Mouse (Mus musculus) heart, postnatal 0 days (tissue): ENCODE measurements around the gene Gmds. TPM values are rescaled to one million over a fixed set of nuclear protein-coding genes. Genes with fewer than 3 reads are reported as not detected.

ENCODE experiments used
- ATAC-seq: fragments of 200-750 bp; cut with Nextera tagmentation; 2 replicates; pipeline ENCODE4 v1.8.0; 2017; ENCODE audit warnings: low read depth, moderate number of reproducible peaks, moderate library complexity; ENCODE audit not compliant: insufficient read depth
- DNase-seq: peaks from one replicate; pipeline ENCODE4 v3.0.0-alpha.2; 2016; ENCODE audit warnings: low spot score
- H3K27ac ChIP-seq: fragments of 300-500 bp; sonication (generic); 2 replicates; pipeline ENCODE4 v1.5.1; 2014; ENCODE audit warnings: low read depth, mild to moderate bottlenecking
- H3K27me3 ChIP-seq: fragments of 300-500 bp; sonication (generic); 2 replicates; pipeline ENCODE4 v1.6.1; 2014; ENCODE audit warnings: low read length, mixed read lengths; ENCODE audit not compliant: control insufficient read depth, insufficient read depth
- H3K36me3 ChIP-seq: fragments of 300-500 bp; sonication (generic); replicated peaks from 2 replicates; pipeline ENCODE4 v1.6.1; 2014; ENCODE audit warnings: low read length, mixed read lengths; ENCODE audit not compliant: control insufficient read depth, insufficient read depth
- H3K4me1 ChIP-seq: fragments of 300-500 bp; sonication (generic); 2 replicates; pipeline ENCODE4 v1.6.1; 2014; ENCODE audit warnings: antibody characterized with exemption; ENCODE audit not compliant: control insufficient read depth, insufficient read depth
- H3K4me2 ChIP-seq: fragments of 300-500 bp; sonication (generic); 2 replicates; pipeline ENCODE4 v1.6.1; 2014; ENCODE audit warnings: low read depth, mild to moderate bottlenecking, low read length, moderate library complexity
- H3K4me3 ChIP-seq: fragments of 300-500 bp; sonication (generic); 2 replicates; pipeline ENCODE4 v1.5.1; 2014; ENCODE audit warnings: low read depth, low read length
- H3K9ac ChIP-seq: fragments of 300-500 bp; sonication (generic); replicated peaks from 2 replicates; pipeline ENCODE4 v1.6.1; 2014; ENCODE audit warnings: low read depth, low read length, mixed read lengths
- H3K9me3 ChIP-seq: fragments of 300-500 bp; sonication (generic); replicated peaks from 2 replicates; pipeline ENCODE4 v1.6.1; 2016; ENCODE audit warnings: low read length; ENCODE audit not compliant: control insufficient read depth
- CTCF ChIP-seq: IDR thresholded peaks from 2 replicates; pipeline ENCODE4 v1.5.1; 2016; ENCODE audit warnings: antibody characterized with exemption, control low read depth, low read depth
- EP300 ChIP-seq: IDR thresholded peaks from 2 replicates; pipeline ENCODE4 v1.6.1; 2016; ENCODE audit warnings: antibody characterized with exemption, low read depth
- WGBS: fragments of 180-500 bp; shearing (Covaris S2); extraction: QIAGEN DNeasy Blood & Tissue Kit; methylation state at CpG from one replicate; pipeline ENCODE4 v1.1.7; 2014; 5-methylcytosine and 5-hydroxymethylcytosine counted together
- polyA plus RNA-seq: library from polyadenylated mRNA; unstranded; fragments of >200 nt; fragmentation: Nextera tagmentation; extraction: Ambion mirVana; gene quantifications from 2 replicates; pipeline ENCODE4 v1.2.1, GENCODE M21; 2015
- total RNA-seq: library from RNA; depleted of rRNA; stranded (reverse); fragments of >200 nt; gene quantifications from 2 replicates; pipeline ENCODE4 v1.2.3, GENCODE M21; 2014; ENCODE audit warnings: low replicate concordance

The Gmds gene
- total and polyA plus RNA-seq, 2 experiments from 2014 or later, result 1.3 to 13.0 TPM

DNA sequence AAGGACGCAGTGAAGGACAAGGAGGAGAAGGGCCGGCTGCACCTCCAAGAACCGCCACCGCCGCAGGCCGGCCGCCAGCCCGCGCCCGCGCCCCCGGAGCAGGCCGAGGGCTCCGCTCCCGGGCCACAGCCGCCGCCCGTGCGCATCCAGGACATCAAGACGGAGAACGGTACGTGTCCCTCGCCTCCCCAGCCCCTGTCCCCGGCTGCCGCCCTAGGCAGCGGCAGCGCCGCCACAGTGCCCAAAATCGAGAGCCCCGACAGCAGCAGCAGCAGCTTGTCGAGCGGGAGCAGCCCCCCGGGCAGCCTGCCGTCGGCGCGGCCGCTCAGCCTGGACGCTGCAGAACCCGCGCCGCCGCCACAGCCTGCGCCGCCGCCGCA is 530.8 kb downstream of the Gmds start:
- peak overlapping the region; percentile 89 for H3K9ac ChIP-seq
- under 1% methylated on average over 33 of the region's 47 CpGs for WGBS
- DNase-seq (no peak), ATAC-seq (no peak)
- peak overlapping the region; percentile 84 for H3K4me2 ChIP-seq
- TF ChIP-seq CTCF (no peak), EP300 (no peak)
- H3K36me3 ChIP-seq, result no peaks in the 10 kb centered on the region
- H3K27ac ChIP-seq, result peak overlapping the region; percentile 89
- H3K9me3 ChIP-seq, result no peaks in the 10 kb centered on the region
- H3K4me1 ChIP-seq, result no peaks in the 10 kb centered on the region
- peak overlapping the region; percentile 76 for H3K4me3 ChIP-seq
- H3K27me3 ChIP-seq, result peaks cover 85% of the 10 kb centered on the region

GRCm38 (mm10) chr13:31806890-31807735 is 531.4 kb downstream of the Gmds start:
- ATAC-seq (peak; percentile 32), DNase-seq (no peak)
- no peaks in the 10 kb centered on the region for H3K36me3 ChIP-seq
- no peak for TF ChIP-seq EP300
- no peak for TF ChIP-seq CTCF
- WGBS, result under 1% methylated on average over 94 of the region's 101 CpGs
- H3K9ac ChIP-seq, result peak overlapping the region; percentile 89
- peak overlapping the region; percentile 89 for H3K27ac ChIP-seq
- peaks cover 85% of the 10 kb centered on the region for H3K27me3 ChIP-seq
- no peaks in the 10 kb centered on the region for H3K9me3 ChIP-seq
- H3K4me3 ChIP-seq, result peak overlapping the region; percentile 76
- no peaks in the 10 kb centered on the region for H3K4me1 ChIP-seq
- peak overlapping the region; percentile 84 for H3K4me2 ChIP-seq

DNA sequence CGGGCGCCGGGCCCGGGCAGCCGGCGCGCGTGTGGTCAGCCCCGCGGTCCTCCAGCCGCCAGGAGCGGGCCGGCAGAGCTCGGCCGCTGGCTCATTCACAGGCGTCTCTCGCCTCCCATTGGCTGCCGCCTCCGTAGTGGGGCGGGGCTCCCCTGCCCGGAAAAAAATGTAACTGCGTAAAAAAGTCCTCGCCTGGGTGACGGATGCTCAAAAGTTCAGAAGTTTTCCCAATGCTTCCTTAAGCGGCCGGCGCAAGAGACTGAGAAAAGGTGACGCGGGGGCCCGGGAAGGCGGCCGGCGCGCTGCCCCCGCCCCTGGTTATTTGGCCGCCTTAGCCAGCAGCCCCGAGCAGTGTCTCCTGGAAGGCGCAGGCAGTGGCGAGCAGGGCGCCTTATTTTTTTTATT is 532.1 kb downstream of the Gmds start, which contains the start of gene Foxc1:
TSS of gene Foxc1 (plus strand) at position 206 of the 405 bp plus-strand sequence.
- H3K4me3 ChIP-seq, result peak within 1 kb of the TSS; percentile 76
- TF ChIP-seq CTCF (no peak), EP300 (no peak)
- H3K27me3 ChIP-seq, result peaks cover 85% of the 10 kb centered on the region
- no peaks in the 10 kb centered on the region for H3K36me3 ChIP-seq
- DNase-seq, result peak; percentile 82
- ATAC-seq, result peak; percentile 85
- H3K4me1 ChIP-seq, result peaks cover 3% of the 10 kb centered on the region
- H3K9ac ChIP-seq, result peak within 1 kb of the TSS; percentile 89
- peak within 1 kb of the TSS; percentile 84 for H3K4me2 ChIP-seq
- WGBS, result 0% methylated on average over 33 of the region's 40 CpGs
- H3K9me3 ChIP-seq, result no peaks in the 10 kb centered on the region
- H3K27ac ChIP-seq, result peak within 1 kb of the TSS; percentile 89

DNA sequence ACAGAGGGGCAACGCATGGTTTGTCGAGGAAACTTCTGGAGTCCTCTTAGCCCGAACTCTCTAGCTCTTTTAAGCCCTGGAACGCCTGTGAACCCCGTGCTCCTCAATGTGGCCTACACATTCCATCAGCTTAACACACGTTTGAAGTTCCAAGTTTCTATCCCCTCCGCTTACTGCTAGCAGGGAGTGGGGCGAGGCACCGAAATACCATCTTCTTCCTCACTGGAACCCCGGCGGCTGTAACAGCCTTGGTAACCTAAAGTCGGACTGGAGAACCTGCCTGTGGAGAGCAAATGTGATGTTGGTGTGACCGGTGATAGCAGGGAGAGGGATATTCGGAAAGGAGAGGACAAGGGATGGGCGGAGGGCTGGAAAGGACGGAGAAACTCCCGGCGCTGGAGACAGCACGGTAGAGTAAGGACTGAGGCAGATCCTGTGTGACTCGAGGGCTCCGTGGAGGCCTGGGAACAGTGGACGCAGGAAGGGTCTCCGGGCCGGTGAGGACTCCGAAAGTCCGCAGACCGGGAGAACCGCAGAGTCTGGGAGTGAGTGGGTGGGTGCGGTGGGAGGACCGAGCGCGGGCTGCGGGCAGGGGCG is 532.6 kb downstream of the Gmds start:
- DNase-seq, result no peak
- 5% methylated on average over 34 of the region's 34 CpGs for whole genome bisulfite sequencing

DNA sequence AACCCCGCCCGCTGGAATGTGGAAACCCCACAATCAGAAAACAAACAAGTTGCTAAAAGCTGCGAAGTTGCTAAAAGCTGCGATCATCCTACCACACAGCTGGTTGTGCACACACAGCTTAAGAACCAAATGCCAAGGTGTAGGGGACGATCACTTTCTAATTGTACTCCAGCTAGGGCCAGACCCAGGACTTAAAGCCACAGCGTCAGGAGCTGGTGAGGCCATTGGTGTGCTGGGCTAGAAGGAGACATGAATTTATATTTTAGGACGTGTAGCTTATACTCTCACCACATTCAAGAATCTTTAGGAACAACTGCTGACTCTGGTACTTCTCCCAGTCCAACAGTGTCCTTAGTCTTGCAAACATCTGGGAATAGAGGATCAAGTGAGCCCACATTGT is 534.0 kb downstream of the Gmds start:
- no peak for ATAC-seq
- Histone ChIP-seq H3K4me1 (peaks cover 3% of the 10 kb centered on the region), H3K36me3 (no peaks in the 10 kb centered on the region), H3K9me3 (no peaks in the 10 kb centered on the region), H3K27me3 (peaks cover 85% of the 10 kb centered on the region), H3K4me3 (no peak overlapping the region), H3K27ac (no peak overlapping the region), H3K4me2 (no peak overlapping the region), H3K9ac (no peak overlapping the region)
- TF ChIP-seq EP300, result no peak
- TF ChIP-seq CTCF, result no peak
- WGBS, result 24% methylated on average over 7 of the region's 7 CpGs
- DNase-seq, result no peak

More for the DNA sequence above, 532.6 kb downstream of the Gmds start:
- peaks cover 3% of the 10 kb centered on the region for H3K4me1 ChIP-seq
- H3K9me3 ChIP-seq, result no peaks in the 10 kb centered on the region
- ATAC-seq, result peak; percentile 30
- peak overlapping the region; percentile 76 for H3K4me3 ChIP-seq
- peak overlapping the region; percentile 84 for H3K4me2 ChIP-seq
- no peaks in the 10 kb centered on the region for H3K36me3 ChIP-seq
- TF ChIP-seq CTCF (no peak), EP300 (no peak)
- H3K9ac ChIP-seq, result peak overlapping the region; percentile 41; the same call in 1 of the 2 replicates
- peak overlapping the region; percentile 47 for H3K27ac ChIP-seq
- H3K27me3 ChIP-seq, result peaks cover 85% of the 10 kb centered on the region
